Mouse (Mus musculus) forebrain, postnatal 0 days (tissue): Measurements from ENCODE around the gene Myo18a. TPM values are rescaled to one million over a fixed set of nuclear protein-coding genes. Genes with fewer than 3 reads are reported as not detected.

Source experiments
- ATAC-seq: fragments of 200-750 bp; cut with Nextera tagmentation; 2 replicates; pipeline ENCODE4 v1.8.0; 2017; ENCODE audit warnings: mild to moderate bottlenecking, moderate library complexity
- DNase-seq: peaks from one replicate; pipeline ENCODE4 v3.0.0-alpha.2; 2015
- H3K27ac ChIP-seq: fragments of 300-500 bp; sonication (generic); 2 replicates; pipeline ENCODE4 v1.5.1; 2014; ENCODE audit warnings: low read depth, mild to moderate bottlenecking, antibody characterized with exemption, low read length, moderate library complexity, mixed read lengths
- H3K27me3 ChIP-seq: fragments of 300-500 bp; sonication (generic); 2 replicates; pipeline ENCODE4 v1.6.1; 2014; ENCODE audit warnings: mild to moderate bottlenecking, low read length, mixed read lengths; ENCODE audit not compliant: insufficient read depth
- H3K36me3 ChIP-seq: fragments of 300-500 bp; sonication (generic); 2 replicates; pipeline ENCODE4 v1.6.1; 2014; ENCODE audit warnings: mild to moderate bottlenecking, moderate library complexity; ENCODE audit not compliant: insufficient read depth
- H3K4me1 ChIP-seq: fragments of 300-500 bp; sonication (generic); 2 replicates; pipeline ENCODE4 v1.6.1; 2014; ENCODE audit warnings: antibody characterized with exemption; ENCODE audit not compliant: insufficient read depth
- H3K4me2 ChIP-seq: fragments of 300-500 bp; sonication (generic); 2 replicates; pipeline ENCODE4 v1.6.1; 2014; ENCODE audit warnings: low read depth, mild to moderate bottlenecking, moderate library complexity
- H3K4me3 ChIP-seq: fragments of 300-500 bp; sonication (generic); 2 replicates; pipeline ENCODE4 v1.5.1; 2014; ENCODE audit warnings: low read depth, low read length, mixed read lengths
- H3K9ac ChIP-seq: fragments of 300-500 bp; sonication (generic); 2 replicates; pipeline ENCODE4 v1.6.1; 2014; ENCODE audit warnings: mild to moderate bottlenecking
- H3K9me3 ChIP-seq: fragments of 300-500 bp; sonication (generic); 2 replicates; pipeline ENCODE4 v1.6.1; 2016; ENCODE audit warnings: low read length
- CTCF ChIP-seq: sonication (generic); IDR thresholded peaks from 2 replicates; pipeline ENCODE4 v1.5.1; 2016; ENCODE audit warnings: antibody characterized with exemption, control low read depth, low read depth
- WGBS: fragments of 180-500 bp; shearing (Covaris S2); extraction: QIAGEN DNeasy Blood & Tissue Kit; methylation state at CpG from one replicate; pipeline ENCODE4 v1.1.7; 2014; 5-methylcytosine and 5-hydroxymethylcytosine counted together
- polyA plus RNA-seq: library from polyadenylated mRNA; unstranded; fragments of >200 nt; fragmentation: Nextera tagmentation; extraction: Ambion mirVana; gene quantifications from 2 replicates; pipeline ENCODE4 v1.2.1, GENCODE M21; 2015
- total RNA-seq: library from RNA; depleted of rRNA; stranded (reverse); fragments of >200 nt; gene quantifications from 2 replicates; pipeline ENCODE4 v1.2.3, GENCODE M21; 2014

The Myo18a gene
- total and polyA plus RNA-seq, 2 experiments from 2014 or later, result 33.8 to 85.2 TPM

DNA sequence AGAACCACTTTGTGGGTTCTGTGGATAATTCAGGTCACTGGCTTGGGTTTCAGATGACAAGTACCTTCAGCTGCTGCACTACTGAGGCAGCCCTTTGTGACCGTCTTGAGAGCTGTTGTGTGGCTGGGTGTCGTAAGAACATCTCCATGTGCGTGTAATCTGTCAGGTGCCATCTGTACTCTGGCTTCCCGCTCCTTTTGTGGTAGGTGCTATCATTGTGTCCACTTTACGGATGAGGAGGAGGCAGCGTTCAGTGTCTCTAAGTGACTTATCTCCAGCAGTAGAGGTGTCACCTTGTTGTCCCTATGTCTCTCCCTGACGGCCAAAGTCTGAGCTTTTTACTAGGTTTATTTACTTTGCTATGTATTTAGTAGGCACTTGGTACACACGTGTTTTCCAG, 7.3 kb downstream of the Myo18a start:
- Histone ChIP-seq H3K4me2 (no peak overlapping the region), H3K4me1 (peaks cover 10% of the 10 kb centered on the region; the same call in 1 of the 2 replicates), H3K9ac (no peak overlapping the region), H3K9me3 (no peaks in the 10 kb centered on the region), H3K27me3 (no peaks in the 10 kb centered on the region), H3K4me3 (no peak overlapping the region), H3K27ac (no peak overlapping the region), H3K36me3 (no peaks in the 10 kb centered on the region)
- DNase-seq, result no peak
- WGBS, result 87% methylated on average over 8 of the region's 8 CpGs
- no peak for TF ChIP-seq CTCF
- no peak for ATAC-seq

- H3K4me1 ChIP-seq, result no peaks in the 10 kb centered on the region
- 79% methylated on average over 8 of the region's 8 CpGs for WGBS
- DNase-seq (no peak), ATAC-seq (no peak)
- no peak overlapping the region for H3K27ac ChIP-seq
- H3K9me3 ChIP-seq, result no peaks in the 10 kb centered on the region
- H3K9ac ChIP-seq, result no peak overlapping the region
- no peaks in the 10 kb centered on the region for H3K27me3 ChIP-seq
- 0 out of 2 replicates have a peak, but pooled peaks cover under 1% of the 10 kb centered on the region for H3K36me3 ChIP-seq
- H3K4me3 ChIP-seq, result no peak overlapping the region
- no peak for TF ChIP-seq CTCF
- H3K4me2 ChIP-seq, result no peak overlapping the region
Observed at GRCm38 (mm10) chr11:77771879-77772713, 9.1 kb downstream of the Myo18a start.

GRCm38 (mm10) chr11:77775701-77776400, 12.8 kb downstream of the Myo18a start:
- WGBS, result 36% methylated on average over 9 of the region's 9 CpGs
- no peak for ATAC-seq
- no peak overlapping the region for H3K4me3 ChIP-seq
- no peak overlapping the region for H3K27ac ChIP-seq
- TF ChIP-seq CTCF, result no peak
- H3K27me3 ChIP-seq, result no peaks in the 10 kb centered on the region
- H3K36me3 ChIP-seq, result peaks cover 16% of the 10 kb centered on the region
- no peak overlapping the region for H3K9ac ChIP-seq
- DNase-seq, result no peak
- H3K9me3 ChIP-seq, result no peaks in the 10 kb centered on the region
- H3K4me1 ChIP-seq, result no peaks in the 10 kb centered on the region
- H3K4me2 ChIP-seq, result no peak overlapping the region

- no peak for TF ChIP-seq CTCF
- Histone ChIP-seq H3K36me3 (peaks cover 16% of the 10 kb centered on the region), H3K27ac (no peak overlapping the region), H3K27me3 (no peaks in the 10 kb centered on the region), H3K4me3 (no peak overlapping the region), H3K4me1 (no peaks in the 10 kb centered on the region), H3K4me2 (no peak overlapping the region), H3K9ac (no peak overlapping the region), H3K9me3 (no peaks in the 10 kb centered on the region)
- WGBS, result 94% methylated on average over 17 of the region's 17 CpGs
- ATAC-seq (no peak), DNase-seq (no peak)
Observed at GRCm38 (mm10) chr11:77777436-77777835, 14.4 kb downstream of the Myo18a start.

GRCm38 (mm10) chr11:77777937-77778336, 14.9 kb downstream of the Myo18a start:
- Histone ChIP-seq H3K4me1 (0 out of 2 replicates have a peak, but pooled peaks cover 2% of the 10 kb centered on the region), H3K9ac (no peak overlapping the region), H3K9me3 (no peaks in the 10 kb centered on the region), H3K4me2 (no peak overlapping the region), H3K27ac (no peak overlapping the region), H3K36me3 (peaks cover 16% of the 10 kb centered on the region), H3K27me3 (no peaks in the 10 kb centered on the region), H3K4me3 (no peak overlapping the region)
- WGBS, result 91% methylated on average over 17 of the region's 17 CpGs
- ATAC-seq (no peak), DNase-seq (no peak)
- TF ChIP-seq CTCF, result no peak

DNA sequence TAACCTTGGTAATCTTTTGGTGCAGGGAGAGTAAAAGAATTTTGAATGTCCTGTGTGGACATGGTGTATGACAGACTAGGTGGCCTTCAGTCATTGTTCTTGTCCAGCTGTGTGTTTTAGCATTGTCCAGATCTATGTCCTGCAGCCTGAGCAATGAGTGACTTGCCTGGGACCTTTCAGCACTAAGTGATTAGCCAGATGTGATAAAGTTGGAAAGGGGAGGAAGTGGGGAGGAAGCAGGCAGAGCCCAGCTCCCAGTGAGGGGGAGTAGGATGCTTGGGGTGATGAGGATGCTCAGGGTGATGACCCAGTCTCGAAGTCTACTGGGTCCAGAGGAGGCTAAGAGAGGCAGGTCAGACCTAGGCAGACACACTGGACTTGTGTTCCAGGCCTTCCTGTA, 16.2 kb downstream of the Myo18a start:
- Histone ChIP-seq H3K4me1 (0 out of 2 replicates have a peak, but pooled peaks cover 13% of the 10 kb centered on the region), H3K9me3 (no peaks in the 10 kb centered on the region), H3K9ac (no peak overlapping the region), H3K36me3 (peaks cover 16% of the 10 kb centered on the region), H3K27me3 (no peaks in the 10 kb centered on the region), H3K4me3 (no peak overlapping the region), H3K27ac (no peak overlapping the region), H3K4me2 (no peak overlapping the region)
- no peak for DNase-seq
- TF ChIP-seq CTCF, result no peak
- WGBS, result 75% methylated on average over 1 of the region's 1 CpGs
- ATAC-seq, result no peak

- WGBS, result 83% methylated on average over 7 of the region's 7 CpGs
- no peak for TF ChIP-seq CTCF
- Histone ChIP-seq H3K4me3 (no peak overlapping the region), H3K4me1 (0 out of 2 replicates have a peak, but pooled peaks cover 15% of the 10 kb centered on the region), H3K36me3 (peaks cover 16% of the 10 kb centered on the region), H3K27ac (no peak overlapping the region), H3K9ac (no peak overlapping the region), H3K27me3 (no peaks in the 10 kb centered on the region), H3K9me3 (no peaks in the 10 kb centered on the region), H3K4me2 (no peak overlapping the region)
- ATAC-seq, result no peak
- no peak for DNase-seq
Observed at GRCm38 (mm10) chr11:77781088-77781487, 18.0 kb downstream of the Myo18a start.
